Mouse (Mus musculus): ENCODE measurements around the gene Cdk5rap3. TPM values are rescaled to one million over a fixed set of nuclear protein-coding genes. Genes with fewer than 3 reads are reported as not detected.

The Cdk5rap3 gene
- polyA plus RNA-seq, 1 experiment from 2014 or later = 87.8 TPM

GRCm38 (mm10) chr11:96873601-96874140 is 42.6 kb downstream of the Cdk5rap3 start:
- Histone ChIP-seq H3K27ac (peak overlapping the region; percentile 83), H3K9me3 (no peaks in the 10 kb centered on the region), H3K36me3 (no peaks in the 10 kb centered on the region), H3K4me1 (replicated peaks) (peaks cover 44% of the 10 kb centered on the region), H3K9ac (replicated peaks) (peak overlapping the region; percentile 44), H3K27me3 (peaks cover 3% of the 10 kb centered on the region; the same call in 1 of the 2 replicates), H3K4me3 (replicated peaks) (no peak overlapping the region), H3K4me2 (peak overlapping the region; percentile 40)
- ATAC-seq (ENCODE audit: insufficient number of reproducible peaks, insufficient read depth, low FRiP score, low TSS enrichment, low read depth) = no peak
- 23% methylated on average over 11 of the region's 11 CpGs for WGBS

- Histone ChIP-seq H3K9ac (replicated peaks) (peak overlapping the region; percentile 46), H3K4me2 (peak overlapping the region; percentile 40), H3K4me1 (replicated peaks) (peaks cover 44% of the 10 kb centered on the region), H3K4me3 (replicated peaks) (peak overlapping the region; percentile 12; the same call in 1 of the 2 replicates), H3K9me3 (no peaks in the 10 kb centered on the region), H3K36me3 (no peaks in the 10 kb centered on the region), H3K27ac (peak overlapping the region; percentile 83), H3K27me3 (peaks cover 3% of the 10 kb centered on the region; the same call in 1 of the 2 replicates)
- WGBS = 9% methylated on average over 24 of the region's 24 CpGs
- ATAC-seq (ENCODE audit: insufficient number of reproducible peaks, insufficient read depth, low FRiP score, low TSS enrichment, low read depth) = no peak
Measured at GRCm38 (mm10) chr11:96872441-96873379, 43.6 kb downstream of the Cdk5rap3 start.

- Histone ChIP-seq H3K4me1 (replicated peaks) (peaks cover 17% of the 10 kb centered on the region), H3K4me2 (no peak overlapping the region), H3K27me3 (peaks cover 14% of the 10 kb centered on the region), H3K9me3 (no peaks in the 10 kb centered on the region), H3K27ac (no peak overlapping the region), H3K4me3 (replicated peaks) (no peak overlapping the region), H3K36me3 (no peaks in the 10 kb centered on the region), H3K9ac (replicated peaks) (no peak overlapping the region)
- no peak for ATAC-seq (ENCODE audit: insufficient number of reproducible peaks, insufficient read depth, low FRiP score, low TSS enrichment, low read depth)
- WGBS = 12% methylated on average over 5 of the region's 5 CpGs
Measured at GRCm38 (mm10) chr11:96867149-96867548, 49.1 kb downstream of the Cdk5rap3 start.

GRCm38 (mm10) chr11:96863206-96863995 is 52.9 kb downstream of the Cdk5rap3 start:
- Histone ChIP-seq H3K9ac (replicated peaks) (no peak overlapping the region), H3K4me1 (replicated peaks) (peaks cover 32% of the 10 kb centered on the region), H3K4me2 (peak overlapping the region; percentile 43), H3K9me3 (no peaks in the 10 kb centered on the region), H3K27me3 (peaks cover 22% of the 10 kb centered on the region), H3K36me3 (no peaks in the 10 kb centered on the region), H3K4me3 (replicated peaks) (no peak overlapping the region), H3K27ac (no peak overlapping the region)
- ATAC-seq (ENCODE audit: insufficient number of reproducible peaks, insufficient read depth, low FRiP score, low TSS enrichment, low read depth) = no peak
- WGBS = 20% methylated on average over 26 of the region's 26 CpGs

GRCm38 (mm10) chr11:96862534-96862933 is 53.8 kb downstream of the Cdk5rap3 start:
- no peak overlapping the region for H3K9ac ChIP-seq (replicated peaks)
- no peak overlapping the region for H3K27ac ChIP-seq
- no peaks in the 10 kb centered on the region for H3K36me3 ChIP-seq
- WGBS = 74% methylated on average over 12 of the region's 12 CpGs
- ATAC-seq (ENCODE audit: insufficient number of reproducible peaks, insufficient read depth, low FRiP score, low TSS enrichment, low read depth) = no peak
- no peak overlapping the region for H3K4me3 ChIP-seq (replicated peaks)
- peak overlapping the region; percentile 74 for H3K4me2 ChIP-seq
- peaks cover 22% of the 10 kb centered on the region for H3K27me3 ChIP-seq
- H3K9me3 ChIP-seq = no peaks in the 10 kb centered on the region
- peaks cover 32% of the 10 kb centered on the region for H3K4me1 ChIP-seq (replicated peaks)

GRCm38 (mm10) chr11:96861878-96862289 is 54.4 kb downstream of the Cdk5rap3 start:
- WGBS = under 1% methylated on average over 31 of the region's 31 CpGs
- H3K27ac ChIP-seq = no peak overlapping the region

GRCm38 (mm10) chr11:96861446-96861845 is 54.9 kb downstream of the Cdk5rap3 start:
- WGBS = 2% methylated on average over 20 of the region's 20 CpGs
- H3K4me3 ChIP-seq (replicated peaks) = peak overlapping the region; percentile 41
- H3K9ac ChIP-seq (replicated peaks) = peak overlapping the region; percentile 47
- H3K4me1 ChIP-seq (replicated peaks) = peaks cover 32% of the 10 kb centered on the region
- H3K27me3 ChIP-seq = peaks cover 22% of the 10 kb centered on the region
- no peaks in the 10 kb centered on the region for H3K9me3 ChIP-seq
- no peaks in the 10 kb centered on the region; the same call in 1 of the 2 replicates for H3K36me3 ChIP-seq
- H3K27ac ChIP-seq = no peak overlapping the region
- peak overlapping the region; percentile 74 for H3K4me2 ChIP-seq
- ATAC-seq (ENCODE audit: insufficient number of reproducible peaks, insufficient read depth, low FRiP score, low TSS enrichment, low read depth) = peak; percentile 7; the same call in 1 of the 2 replicates

More at GRCm38 (mm10) chr11:96861878-96862289, 54.4 kb downstream of the Cdk5rap3 start:
- H3K4me1 ChIP-seq (replicated peaks) = peaks cover 32% of the 10 kb centered on the region
- H3K4me3 ChIP-seq (replicated peaks) = peak overlapping the region; percentile 41
- peak overlapping the region; percentile 74 for H3K4me2 ChIP-seq
- H3K36me3 ChIP-seq = no peaks in the 10 kb centered on the region; the same call in 1 of the 2 replicates
- peak overlapping the region; percentile 47; the same call in 1 of the 2 replicates for H3K9ac ChIP-seq (replicated peaks)
- ATAC-seq (ENCODE audit: insufficient number of reproducible peaks, insufficient read depth, low FRiP score, low TSS enrichment, low read depth) = peak; percentile 82
- no peaks in the 10 kb centered on the region for H3K9me3 ChIP-seq
- peaks cover 22% of the 10 kb centered on the region for H3K27me3 ChIP-seq

GRCm38 (mm10) chr11:96860564-96860963 is 55.7 kb downstream of the Cdk5rap3 start:
- Histone ChIP-seq H3K36me3 (no peaks in the 10 kb centered on the region; the same call in 1 of the 2 replicates), H3K4me3 (replicated peaks) (no peak overlapping the region), H3K4me1 (replicated peaks) (peaks cover 32% of the 10 kb centered on the region), H3K9ac (replicated peaks) (no peak overlapping the region), H3K4me2 (no peak overlapping the region), H3K27me3 (peaks cover 22% of the 10 kb centered on the region), H3K9me3 (no peaks in the 10 kb centered on the region), H3K27ac (no peak overlapping the region)
- WGBS = 10% methylated on average over 8 of the region's 8 CpGs
- peak; percentile 52; the same call in 1 of the 2 replicates for ATAC-seq (ENCODE audit: insufficient number of reproducible peaks, insufficient read depth, low FRiP score, low TSS enrichment, low read depth)

GRCm38 (mm10) chr11:96859635-96860034 is 56.7 kb downstream of the Cdk5rap3 start:
- H3K27ac ChIP-seq = no peak overlapping the region
- ATAC-seq (ENCODE audit: insufficient number of reproducible peaks, insufficient read depth, low FRiP score, low TSS enrichment, low read depth) = no peak
- peaks cover 22% of the 10 kb centered on the region for H3K27me3 ChIP-seq
- H3K4me2 ChIP-seq = no peak overlapping the region
- WGBS = 81% methylated on average over 4 of the region's 4 CpGs
- peaks cover 6% of the 10 kb centered on the region for H3K36me3 ChIP-seq
- H3K9me3 ChIP-seq = no peaks in the 10 kb centered on the region
- H3K9ac ChIP-seq (replicated peaks) = no peak overlapping the region
- H3K4me1 ChIP-seq (replicated peaks) = peaks cover 32% of the 10 kb centered on the region
- no peak overlapping the region for H3K4me3 ChIP-seq (replicated peaks)

GRCm38 (mm10) chr11:96857446-96857845 is 58.9 kb downstream of the Cdk5rap3 start:
- H3K27ac ChIP-seq = no peak overlapping the region
- H3K36me3 ChIP-seq = peaks cover 6% of the 10 kb centered on the region
- peaks cover 8% of the 10 kb centered on the region for H3K27me3 ChIP-seq
- WGBS = 69% methylated on average over 5 of the region's 5 CpGs
- H3K9me3 ChIP-seq = no peaks in the 10 kb centered on the region
- no peak for ATAC-seq (ENCODE audit: insufficient number of reproducible peaks, insufficient read depth, low FRiP score, low TSS enrichment, low read depth)
- no peak overlapping the region for H3K9ac ChIP-seq (replicated peaks)
- H3K4me1 ChIP-seq (replicated peaks) = peaks cover 18% of the 10 kb centered on the region
- no peak overlapping the region for H3K4me3 ChIP-seq (replicated peaks)
- H3K4me2 ChIP-seq = no peak overlapping the region

Measured in limb, embryonic 12.5 days (tissue).